Mouse (Mus musculus) midbrain, embryonic 10.5 days (tissue): ENCODE measurements around the gene Gli1. TPM values are rescaled to one million over a fixed set of nuclear protein-coding genes. Genes with fewer than 3 reads are reported as not detected.
A peak's percentile ranks its signal among the peaks of the same experiment; 100 is the strongest.

Source experiments
- DNase-seq: peaks from one replicate; pipeline ENCODE4 v3.0.0-alpha.2; 2017; ENCODE audit warnings: low spot score
- H3K27ac ChIP-seq: fragments of 300-500 bp; sonication (generic); replicated peaks from 2 replicates; pipeline ENCODE4 v1.5.1; 2016; ENCODE audit warnings: mild to moderate bottlenecking
- H3K27me3 ChIP-seq: fragments of 300-500 bp; sonication (generic); 2 replicates; pipeline ENCODE4 v1.6.1; 2016; ENCODE audit warnings: low read depth, mild to moderate bottlenecking; ENCODE audit not compliant: poor library complexity, severe bottlenecking
- H3K36me3 ChIP-seq: fragments of 300-500 bp; sonication (generic); 2 replicates; pipeline ENCODE4 v1.6.1; 2016; ENCODE audit warnings: mild to moderate bottlenecking, moderate library complexity
- H3K4me1 ChIP-seq: fragments of 300-500 bp; sonication (generic); 2 replicates; pipeline ENCODE4 v1.6.1; 2016
- H3K4me3 ChIP-seq: fragments of 300-500 bp; sonication (generic); 2 replicates; pipeline ENCODE4 v1.5.1; 2016; ENCODE audit warnings: mild to moderate bottlenecking, moderate library complexity
- H3K9me3 ChIP-seq: fragments of 300-500 bp; sonication (generic); replicated peaks from 2 replicates; pipeline ENCODE4 v1.6.1; 2016; ENCODE audit warnings: mild to moderate bottlenecking
- WGBS: fragments of 180-500 bp; shearing (Covaris S2); methylation state at CpG from one replicate; pipeline ENCODE4 v1.1.7; 2016; 5-methylcytosine and 5-hydroxymethylcytosine counted together
- polyA plus RNA-seq: library from polyadenylated mRNA; unstranded; fragments of >200 nt; fragmentation: Nextera tagmentation; extraction: Ambion mirVana; gene quantifications from 2 replicates; pipeline ENCODE4 v1.2.1, GENCODE M21; 2016

Gli1 gene
- polyA plus RNA-seq, 1 experiment from 2014 or later, result 11.0 TPM

DNA sequence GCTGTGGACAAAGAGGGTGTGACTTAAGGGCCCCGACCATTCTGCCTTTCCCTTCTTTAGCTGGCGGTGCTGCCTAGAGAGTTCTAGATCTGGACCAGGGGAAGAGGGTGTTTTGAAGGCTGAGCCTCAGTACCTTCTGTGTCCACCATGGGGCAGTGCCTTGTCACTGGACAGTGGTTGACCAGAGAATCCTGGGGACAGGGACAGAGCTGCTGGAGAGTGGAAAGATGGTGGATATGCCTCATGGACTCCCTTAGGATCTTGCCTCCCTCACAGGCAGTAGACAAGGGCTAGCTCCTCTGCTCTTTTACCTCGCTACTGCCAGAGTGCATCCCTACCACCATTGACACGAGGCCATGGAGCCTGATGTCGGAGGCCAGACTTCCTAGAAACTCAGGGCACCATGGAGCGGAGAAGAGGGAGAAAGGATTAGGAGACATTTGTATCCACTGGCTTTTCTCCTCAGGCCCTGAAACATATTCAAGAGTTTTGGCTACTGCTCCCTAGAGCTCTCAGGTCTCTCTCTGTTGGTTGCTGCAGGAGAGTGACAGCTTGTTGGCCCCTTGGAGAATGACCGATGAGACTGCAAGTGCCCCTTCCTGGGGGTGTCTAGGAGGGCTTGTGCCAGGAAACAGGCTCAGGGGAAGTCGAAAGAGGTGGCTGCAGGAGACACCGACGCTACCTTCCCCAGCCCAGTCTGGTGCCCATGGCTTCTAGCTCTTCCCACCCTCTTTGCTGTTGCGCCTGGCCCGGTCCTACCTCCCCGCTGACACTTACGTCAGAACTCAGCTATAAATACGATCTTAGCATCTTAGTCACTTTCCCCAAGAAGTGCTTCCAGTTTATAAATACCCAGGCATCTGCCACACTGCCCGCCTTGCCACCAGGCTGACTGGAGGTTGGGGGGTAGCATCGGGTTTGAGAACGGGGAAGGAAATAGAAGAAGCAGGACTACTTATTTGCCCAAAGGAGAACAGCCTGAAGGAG, 12.4 kb upstream of the Gli1 start, which contains the start of gene Inhbe:
Gene Inhbe (minus strand): TSS at position 503 of the 987 bp plus-strand sequence.
- WGBS, result 87% methylated on average over 18 of the region's 18 CpGs
- Histone ChIP-seq H3K4me1 (peaks cover 23% of the 10 kb centered on the region), H3K9me3 (no peaks in the 10 kb centered on the region), H3K27ac (no peak within 1 kb of the TSS), H3K27me3 (peaks cover 39% of the 10 kb centered on the region), H3K4me3 (no peak within 1 kb of the TSS), H3K36me3 (no peaks in the 10 kb centered on the region)
- no peak for DNase-seq

DNA sequence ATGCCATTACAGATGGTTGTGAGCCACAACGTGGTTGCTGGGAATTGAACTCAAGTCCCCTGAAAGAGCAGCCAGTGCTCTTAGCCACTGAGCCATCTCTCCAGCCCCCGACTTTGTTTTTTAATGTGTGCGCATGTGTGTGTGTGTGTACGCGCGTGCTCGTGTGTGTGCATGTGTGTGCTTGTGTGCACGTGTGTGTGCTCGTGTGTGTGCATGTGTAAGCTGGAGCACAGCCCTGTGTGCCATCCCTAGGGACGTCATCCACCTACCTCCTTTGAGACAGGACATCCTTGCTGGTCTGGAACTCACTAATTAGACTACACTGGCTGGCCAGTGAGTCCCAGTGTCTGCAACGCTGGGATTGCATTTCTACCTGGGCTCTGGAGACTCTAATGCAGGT, 11.0 kb upstream of the Gli1 start:
- peaks cover 23% of the 10 kb centered on the region for H3K4me1 ChIP-seq
- H3K27me3 ChIP-seq, result peaks cover 39% of the 10 kb centered on the region
- H3K4me3 ChIP-seq, result no peak overlapping the region
- no peaks in the 10 kb centered on the region for H3K9me3 ChIP-seq
- 90% methylated on average over 11 of the region's 11 CpGs for WGBS
- no peak for DNase-seq
- no peak overlapping the region for H3K27ac ChIP-seq
- no peaks in the 10 kb centered on the region for H3K36me3 ChIP-seq

DNA sequence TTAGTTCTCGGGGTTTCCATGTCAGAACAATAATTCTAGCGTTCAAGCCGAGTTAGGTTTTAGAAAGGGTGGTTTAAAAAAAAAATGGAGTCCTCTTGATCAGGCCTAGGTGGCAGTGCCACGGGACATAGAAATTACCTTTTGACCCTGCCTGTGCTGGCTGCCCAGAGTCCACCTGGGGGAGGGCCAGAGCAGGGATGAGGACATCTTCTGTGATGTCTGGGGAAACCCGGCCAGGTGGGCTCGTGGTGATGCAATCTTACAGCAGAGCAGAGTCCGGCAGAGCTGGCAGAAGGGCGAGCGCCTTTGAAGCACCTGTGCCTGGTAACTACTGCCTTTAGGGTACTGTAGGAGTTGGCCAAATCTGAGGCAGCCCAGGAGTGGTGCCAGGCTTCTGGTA, 10.4 kb upstream of the Gli1 start:
- H3K4me1 ChIP-seq, result peaks cover 23% of the 10 kb centered on the region
- no peaks in the 10 kb centered on the region for H3K9me3 ChIP-seq
- no peak overlapping the region for H3K27ac ChIP-seq
- no peaks in the 10 kb centered on the region for H3K36me3 ChIP-seq
- no peak for DNase-seq
- H3K4me3 ChIP-seq, result no peak overlapping the region
- H3K27me3 ChIP-seq, result peaks cover 36% of the 10 kb centered on the region
- 90% methylated on average over 9 of the region's 9 CpGs for WGBS

DNA sequence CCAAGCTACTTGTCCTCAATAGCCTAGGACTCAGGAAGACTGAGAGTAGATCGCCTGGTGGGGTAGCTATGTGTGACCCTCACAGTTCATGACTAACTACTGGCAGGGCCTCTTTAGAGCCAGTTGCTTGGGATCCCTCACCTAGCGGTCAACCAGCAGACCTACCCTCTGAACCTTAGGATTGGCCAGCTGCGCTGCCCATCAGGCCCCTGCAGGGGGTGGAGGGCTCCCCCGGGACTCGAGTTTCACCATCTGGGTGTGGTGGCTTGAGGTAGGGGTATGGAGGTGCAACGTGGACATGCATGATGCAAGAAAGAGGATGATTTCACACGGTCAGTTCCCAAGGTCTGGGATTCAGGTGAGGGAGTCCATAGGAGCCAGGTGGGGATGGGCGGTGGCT, 9.9 kb upstream of the Gli1 start:
- no peak overlapping the region for H3K27ac ChIP-seq
- H3K27me3 ChIP-seq, result peaks cover 33% of the 10 kb centered on the region
- H3K9me3 ChIP-seq, result no peaks in the 10 kb centered on the region
- DNase-seq, result no peak
- H3K4me1 ChIP-seq, result peaks cover 23% of the 10 kb centered on the region
- H3K4me3 ChIP-seq, result no peak overlapping the region
- whole genome bisulfite sequencing, result 75% methylated on average over 8 of the region's 8 CpGs
- no peaks in the 10 kb centered on the region for H3K36me3 ChIP-seq

DNA sequence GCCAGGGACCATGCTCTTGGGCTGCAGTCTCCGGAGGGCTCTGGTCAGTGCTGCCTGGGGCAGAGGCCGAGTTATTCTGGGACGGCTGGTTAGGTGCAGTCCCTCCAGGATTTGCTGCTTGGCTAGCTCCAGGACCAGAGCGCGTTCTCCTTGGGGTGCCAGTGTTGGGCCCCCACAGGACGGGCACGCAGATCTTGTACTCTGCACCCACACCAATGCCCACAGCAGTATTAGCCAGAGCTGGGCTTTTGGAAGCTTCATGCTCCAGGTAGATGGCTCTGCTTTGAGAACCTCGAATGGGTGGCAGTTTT, 9.5 kb upstream of the Gli1 start:
- no peaks in the 10 kb centered on the region for H3K9me3 ChIP-seq
- H3K27ac ChIP-seq, result peak overlapping the region; percentile 43
- 89% methylated on average over 8 of the region's 8 CpGs for WGBS
- no peaks in the 10 kb centered on the region for H3K36me3 ChIP-seq
- DNase-seq, result no peak
- H3K27me3 ChIP-seq, result peaks cover 33% of the 10 kb centered on the region
- H3K4me3 ChIP-seq, result peak overlapping the region; percentile 43
- peaks cover 23% of the 10 kb centered on the region for H3K4me1 ChIP-seq

DNA sequence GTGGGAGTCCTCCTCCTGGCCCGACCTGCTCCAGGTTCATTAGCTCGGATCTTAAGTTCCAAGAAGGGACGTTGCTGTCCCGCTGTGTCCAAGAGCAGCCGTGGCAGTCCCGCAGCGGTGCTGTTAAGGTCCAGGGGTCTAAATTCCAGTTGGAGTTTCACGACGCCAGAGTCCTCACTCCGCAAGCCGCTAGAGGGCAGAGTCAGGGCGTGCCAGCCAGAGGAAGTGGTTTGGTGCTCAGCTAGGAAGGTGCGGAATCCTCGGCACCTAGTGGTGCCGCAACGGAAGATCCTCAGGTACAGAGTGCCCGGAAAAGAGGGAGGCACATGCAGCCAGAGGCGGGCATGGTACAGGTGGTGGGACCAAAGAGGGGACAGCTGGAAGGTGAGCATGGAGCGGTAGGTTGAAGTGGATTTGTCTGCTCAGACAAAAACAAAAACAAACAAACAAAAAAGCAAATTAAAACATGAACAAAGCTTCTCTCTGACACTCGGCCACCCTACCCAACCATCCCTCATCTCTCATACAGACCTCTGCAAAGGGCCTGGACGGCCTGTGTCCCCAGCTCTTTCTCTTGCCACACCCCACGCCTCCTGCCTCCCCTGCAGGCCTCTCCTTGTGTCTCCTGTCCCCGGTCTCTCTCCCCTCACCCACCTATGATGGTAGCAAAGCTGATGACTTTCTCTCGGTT, 9.0 kb upstream of the Gli1 start:
- peak; percentile 79 for DNase-seq
- Histone ChIP-seq H3K4me1 (peaks cover 23% of the 10 kb centered on the region), H3K27me3 (peaks cover 33% of the 10 kb centered on the region), H3K27ac (peak overlapping the region; percentile 43), H3K9me3 (no peaks in the 10 kb centered on the region), H3K4me3 (peak overlapping the region; percentile 43), H3K36me3 (no peaks in the 10 kb centered on the region)
- WGBS, result 11% methylated on average over 24 of the region's 24 CpGs

DNA sequence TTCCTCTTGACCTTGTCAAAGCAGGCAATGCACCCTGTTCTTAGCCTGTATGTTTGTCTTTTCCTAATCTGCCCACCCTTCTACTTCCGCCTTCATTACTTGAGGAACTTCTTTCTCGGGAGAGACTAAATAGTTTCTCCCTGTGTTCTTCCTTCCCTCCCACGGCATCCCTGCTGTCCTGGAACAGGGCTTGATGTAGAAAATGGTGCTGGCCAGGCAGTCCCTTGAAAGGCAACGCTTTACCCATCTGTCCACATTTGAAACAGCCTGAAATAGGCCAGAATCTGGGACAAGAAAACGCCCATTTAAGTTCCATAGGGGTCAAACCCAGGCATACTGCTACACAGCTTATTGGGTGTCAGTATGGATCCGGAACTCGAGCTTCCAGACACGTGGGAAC, 8.0 kb upstream of the Gli1 start:
- Histone ChIP-seq H3K27me3 (peaks cover 33% of the 10 kb centered on the region), H3K4me1 (peaks cover 14% of the 10 kb centered on the region), H3K36me3 (no peaks in the 10 kb centered on the region), H3K9me3 (no peaks in the 10 kb centered on the region), H3K27ac (no peak overlapping the region), H3K4me3 (no peak overlapping the region)
- WGBS, result 83% methylated on average over 8 of the region's 8 CpGs
- DNase-seq, result no peak

DNA sequence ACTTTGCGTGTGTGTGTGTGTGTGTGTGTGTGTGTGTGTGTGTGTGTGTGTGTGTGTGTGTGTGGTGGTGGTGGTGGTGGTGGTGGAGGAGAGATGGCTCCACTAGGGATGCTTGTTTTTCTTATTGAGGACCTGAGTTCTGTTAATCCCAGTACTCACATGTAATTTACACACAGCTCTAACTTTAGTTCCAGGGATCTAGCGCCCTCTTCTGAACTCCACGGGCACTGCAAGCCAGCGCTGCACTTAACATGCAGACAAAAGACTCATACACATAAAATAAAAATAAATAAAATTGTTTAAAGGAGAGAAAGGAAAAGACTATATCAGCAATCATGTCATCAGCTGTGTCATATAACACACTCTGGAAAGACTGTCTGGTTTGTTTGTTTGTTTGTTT, 7.2 kb upstream of the Gli1 start:
- DNase-seq, result no peak
- Histone ChIP-seq H3K27ac (no peak overlapping the region), H3K27me3 (peaks cover 26% of the 10 kb centered on the region), H3K4me3 (no peak overlapping the region), H3K4me1 (peaks cover 14% of the 10 kb centered on the region), H3K36me3 (no peaks in the 10 kb centered on the region), H3K9me3 (no peaks in the 10 kb centered on the region)
- 67% methylated on average over 4 of the region's 4 CpGs for WGBS

DNA sequence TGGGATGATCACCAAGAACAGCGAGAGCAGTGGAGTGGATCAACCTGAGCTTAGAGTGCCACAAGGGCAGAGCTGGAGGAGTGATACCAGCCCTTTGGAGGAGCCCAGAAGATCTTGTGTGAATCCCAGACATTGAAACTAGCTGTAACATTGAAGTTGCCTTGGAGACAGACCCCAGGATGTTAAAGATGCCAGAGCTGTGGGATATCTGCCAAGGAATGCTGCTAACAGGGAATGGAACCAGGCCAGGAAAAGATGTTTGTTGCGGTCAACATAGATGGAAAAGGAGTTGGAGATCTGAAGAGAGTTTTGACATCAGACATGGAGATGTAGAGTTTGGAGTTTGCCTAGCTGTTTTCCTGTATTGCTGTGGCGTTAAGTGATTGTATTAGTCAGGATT, 4.4 kb upstream of the Gli1 start:
- H3K9me3 ChIP-seq, result no peaks in the 10 kb centered on the region
- no peak for DNase-seq
- peaks cover 27% of the 10 kb centered on the region for H3K4me1 ChIP-seq
- peaks cover 29% of the 10 kb centered on the region for H3K27me3 ChIP-seq
- H3K36me3 ChIP-seq, result no peaks in the 10 kb centered on the region
- H3K4me3 ChIP-seq, result no peak overlapping the region
- 84% methylated on average over 3 of the region's 3 CpGs for WGBS
- H3K27ac ChIP-seq, result no peak overlapping the region

DNA sequence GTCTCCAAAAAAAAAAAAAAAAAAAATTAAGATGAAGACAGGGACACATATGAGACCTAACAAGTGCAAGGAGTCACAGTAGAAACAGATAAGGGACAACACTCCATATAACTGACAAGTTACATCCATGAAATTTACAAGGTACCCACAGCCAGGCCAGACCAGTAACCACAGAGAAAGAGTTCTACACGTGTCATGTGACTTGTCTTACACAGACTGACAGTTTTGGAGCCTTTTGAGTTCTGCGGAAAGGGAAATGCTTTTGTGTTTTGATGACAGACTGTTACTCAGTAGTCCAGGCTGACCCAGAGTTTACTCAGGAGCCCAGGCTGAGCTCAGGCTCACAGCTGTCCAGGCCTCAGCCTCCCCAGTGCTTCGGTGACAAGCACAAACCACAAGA, 1.3 kb upstream of the Gli1 start:
- Histone ChIP-seq H3K27me3 (peaks cover 36% of the 10 kb centered on the region), H3K36me3 (no peaks in the 10 kb centered on the region), H3K9me3 (no peaks in the 10 kb centered on the region), H3K27ac (no peak overlapping the region), H3K4me1 (peaks cover 45% of the 10 kb centered on the region), H3K4me3 (no peak overlapping the region)
- DNase-seq, result no peak
- 77% methylated on average over 3 of the region's 3 CpGs for WGBS

DNA sequence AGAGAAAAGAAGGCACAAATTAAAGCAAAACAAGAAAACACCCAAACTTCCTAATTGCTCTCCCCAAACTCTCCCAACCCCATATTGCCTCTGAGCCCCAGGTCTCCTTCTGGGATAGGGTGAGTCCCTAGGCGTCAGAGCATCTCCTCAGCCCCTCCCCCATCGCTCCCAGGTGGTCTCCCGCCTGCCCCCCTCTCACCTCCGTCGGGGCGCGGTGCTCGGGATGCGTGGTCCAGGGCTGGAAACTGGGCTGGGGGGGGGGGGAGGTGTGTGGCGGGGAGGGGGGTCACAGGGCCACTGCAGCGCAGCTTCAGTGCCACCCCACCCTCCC, 449 bp downstream of the Gli1 start:
- Histone ChIP-seq H3K4me3 (peak overlapping the region; percentile 64), H3K27ac (peak overlapping the region; percentile 94), H3K4me1 (peaks cover 45% of the 10 kb centered on the region), H3K36me3 (peaks cover 17% of the 10 kb centered on the region), H3K9me3 (no peaks in the 10 kb centered on the region), H3K27me3 (peaks cover 49% of the 10 kb centered on the region)
- DNase-seq, result peak; percentile 64
- WGBS, result 0% methylated on average over 11 of the region's 11 CpGs

DNA sequence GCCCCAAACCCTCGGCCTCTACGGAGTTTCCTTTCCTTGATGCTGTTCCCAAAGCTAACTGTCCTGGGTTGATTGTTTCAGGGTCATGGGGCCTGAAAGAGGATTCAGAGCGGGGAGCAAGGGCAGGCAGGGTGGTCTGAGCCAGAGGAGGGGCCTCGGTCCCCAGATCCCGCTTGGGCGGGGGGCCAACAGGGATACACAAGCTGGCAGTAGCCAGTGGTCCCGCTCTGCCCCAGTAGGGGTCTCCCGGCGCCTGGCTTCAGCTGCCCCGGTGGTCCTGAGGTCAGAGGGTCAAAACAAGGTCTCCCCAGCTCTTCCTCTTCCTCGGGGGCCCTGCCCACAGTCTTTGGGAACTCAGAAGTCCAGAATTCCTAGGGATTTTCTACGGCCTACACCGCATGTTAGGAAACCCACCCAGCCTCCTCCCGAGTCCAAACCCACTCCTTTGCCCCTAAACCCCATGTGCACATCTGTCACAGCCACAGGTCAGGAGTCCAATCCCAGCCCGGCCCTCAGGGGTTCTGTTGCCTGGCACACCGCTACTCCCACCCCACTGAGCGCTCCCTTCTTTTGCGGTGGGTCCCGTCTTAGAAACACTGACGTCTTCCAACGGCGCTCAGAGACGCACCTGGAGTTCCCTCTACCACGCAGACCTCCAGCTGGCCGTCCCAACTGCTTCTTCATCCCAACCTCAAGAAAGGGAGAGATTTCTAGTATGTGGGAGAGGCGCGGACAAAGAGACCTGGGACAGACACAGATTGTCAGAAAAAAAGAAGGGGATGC, 1.0 kb downstream of the Gli1 start:
- WGBS, result under 1% methylated on average over 27 of the region's 27 CpGs
- H3K27me3 ChIP-seq, result peaks cover 49% of the 10 kb centered on the region
- peak overlapping the region; percentile 64 for H3K4me3 ChIP-seq
- no peaks in the 10 kb centered on the region for H3K9me3 ChIP-seq
- H3K27ac ChIP-seq, result peak overlapping the region; percentile 94
- H3K36me3 ChIP-seq, result peaks cover 22% of the 10 kb centered on the region
- peak; percentile 87 for DNase-seq
- H3K4me1 ChIP-seq, result peaks cover 45% of the 10 kb centered on the region
